Mouse (Mus musculus): ENCODE measurements at regions not wholly inside any gene's neighbourhood (a gene's known extent, or its start where the extent isn't known, plus 50 kb on each side); places are given as distances from the start of the nearest gene placed in this dataset.

- DNase-seq (ENCODE audit: low spot score) (no peak), ATAC-seq (ENCODE audit: extremely low read depth, insufficient number of reproducible peaks, low FRiP score, poor library complexity, severe bottlenecking) (no peak)
- Histone ChIP-seq H3K4me3 (ENCODE audit: low read depth, low read length) (no peak overlapping the region), H3K36me3 (replicated peaks) (no peaks in the 10 kb centered on the region), H3K4me1 (ENCODE audit: insufficient read depth, low read depth, low read length) (no peaks in the 10 kb centered on the region), H3K9me3 (replicated peaks) (no peaks in the 10 kb centered on the region), H3K27me3 (ENCODE audit: insufficient read depth, low read length) (no peaks in the 10 kb centered on the region)
- TF ChIP-seq CTCF (IDR thresholded peaks at IDR 0.05; ENCODE audit: low read depth, low read length) (no peak), TAL1 (conservative IDR thresholded peaks at IDR 0.05; ENCODE audit: low read depth, low read length) (no peak), GATA1 (IDR thresholded peaks at IDR 0.05; ENCODE audit: borderline replicate concordance, low read length) (no peak), POLR2AphosphoS5 (IDR thresholded peaks at IDR 0.05; ENCODE audit: insufficient replicate concordance, low read depth, low read length) (no peak)
Measured at GRCm38 (mm10) chr9:52500487-52500886, 179.1 kb downstream of the AI593442 start.

DNA sequence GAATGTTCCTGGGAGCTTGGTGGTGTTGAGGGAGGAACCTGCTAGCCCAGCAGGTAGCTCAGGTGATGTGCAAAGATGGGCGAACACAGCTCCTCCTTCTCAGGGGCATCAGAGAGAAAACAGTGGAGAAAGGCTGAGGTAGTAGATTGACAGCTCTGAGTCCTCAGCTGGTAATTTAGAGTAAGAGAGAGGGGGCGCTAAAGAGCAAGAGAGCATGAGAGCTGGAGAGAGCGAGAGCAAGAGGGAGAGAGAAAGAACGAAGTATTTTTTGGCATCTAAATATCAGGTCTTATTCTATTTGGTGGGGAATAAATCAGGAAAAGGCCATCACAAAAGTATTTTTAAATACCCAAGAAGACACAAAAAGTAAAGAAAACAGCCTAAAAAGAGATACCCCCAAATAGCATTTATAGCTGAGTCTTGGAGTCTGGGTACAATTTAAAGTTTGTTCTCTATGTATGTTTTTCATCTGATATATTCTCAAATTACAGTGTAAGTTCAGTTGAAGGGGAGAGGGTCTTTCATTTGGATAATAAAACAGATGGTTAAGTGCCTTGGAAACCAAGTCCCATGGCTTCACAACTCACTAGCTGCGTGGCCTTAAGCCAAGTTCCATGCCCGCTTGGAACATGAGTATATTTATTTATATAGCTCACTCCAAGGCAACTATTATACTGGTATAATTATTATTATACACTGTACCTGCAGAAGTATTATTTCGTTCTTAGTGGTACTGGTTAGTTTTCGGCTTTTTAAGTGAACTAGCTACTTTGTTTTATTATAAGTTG lies 183.9 kb downstream of the AI593442 start:
- no peaks in the 10 kb centered on the region for H3K27me3 ChIP-seq (ENCODE audit: insufficient read depth, low read length)
- TF ChIP-seq CTCF (IDR thresholded peaks at IDR 0.05; ENCODE audit: low read depth, low read length) (no peak), TAL1 (conservative IDR thresholded peaks at IDR 0.05; ENCODE audit: low read depth, low read length) (no peak), GATA2 (IDR thresholded peaks at IDR 0.05; ENCODE audit: borderline replicate concordance, low read depth, low read length) (no peak), POLR2AphosphoS5 (IDR thresholded peaks at IDR 0.05; ENCODE audit: insufficient replicate concordance, low read depth, low read length) (no peak), GATA1 (IDR thresholded peaks at IDR 0.05; ENCODE audit: borderline replicate concordance, low read length) (no peak)
- no peaks in the 10 kb centered on the region for H3K9me3 ChIP-seq (replicated peaks)
- no peak overlapping the region for H3K4me3 ChIP-seq (ENCODE audit: low read depth, low read length)
- no peak for DNase-seq (ENCODE audit: low spot score)
- no peaks in the 10 kb centered on the region for H3K4me1 ChIP-seq (ENCODE audit: insufficient read depth, low read depth, low read length)
- ATAC-seq (ENCODE audit: extremely low read depth, insufficient number of reproducible peaks, low FRiP score, poor library complexity, severe bottlenecking): no peak; the same call in 1 of the 2 replicates
- no peaks in the 10 kb centered on the region for H3K36me3 ChIP-seq (replicated peaks)

- TF ChIP-seq GATA1 (IDR thresholded peaks at IDR 0.05; ENCODE audit: borderline replicate concordance, low read length) (no peak), TAL1 (conservative IDR thresholded peaks at IDR 0.05; ENCODE audit: low read depth, low read length) (no peak), GATA2 (IDR thresholded peaks at IDR 0.05; ENCODE audit: borderline replicate concordance, low read depth, low read length) (no peak), POLR2AphosphoS5 (IDR thresholded peaks at IDR 0.05; ENCODE audit: insufficient replicate concordance, low read depth, low read length) (no peak), CTCF (IDR thresholded peaks at IDR 0.05; ENCODE audit: low read depth, low read length) (no peak)
- no peak for ATAC-seq (ENCODE audit: extremely low read depth, insufficient number of reproducible peaks, low FRiP score, poor library complexity, severe bottlenecking)
- Histone ChIP-seq H3K4me1 (ENCODE audit: insufficient read depth, low read depth, low read length) (no peaks in the 10 kb centered on the region), H3K27me3 (ENCODE audit: insufficient read depth, low read length) (no peaks in the 10 kb centered on the region), H3K4me3 (ENCODE audit: low read depth, low read length) (no peak overlapping the region), H3K36me3 (replicated peaks) (no peaks in the 10 kb centered on the region), H3K9me3 (replicated peaks) (no peaks in the 10 kb centered on the region)
- DNase-seq (ENCODE audit: low spot score): no peak
Measured at GRCm38 (mm10) chr9:52492947-52493505, 186.6 kb downstream of the AI593442 start.

DNA sequence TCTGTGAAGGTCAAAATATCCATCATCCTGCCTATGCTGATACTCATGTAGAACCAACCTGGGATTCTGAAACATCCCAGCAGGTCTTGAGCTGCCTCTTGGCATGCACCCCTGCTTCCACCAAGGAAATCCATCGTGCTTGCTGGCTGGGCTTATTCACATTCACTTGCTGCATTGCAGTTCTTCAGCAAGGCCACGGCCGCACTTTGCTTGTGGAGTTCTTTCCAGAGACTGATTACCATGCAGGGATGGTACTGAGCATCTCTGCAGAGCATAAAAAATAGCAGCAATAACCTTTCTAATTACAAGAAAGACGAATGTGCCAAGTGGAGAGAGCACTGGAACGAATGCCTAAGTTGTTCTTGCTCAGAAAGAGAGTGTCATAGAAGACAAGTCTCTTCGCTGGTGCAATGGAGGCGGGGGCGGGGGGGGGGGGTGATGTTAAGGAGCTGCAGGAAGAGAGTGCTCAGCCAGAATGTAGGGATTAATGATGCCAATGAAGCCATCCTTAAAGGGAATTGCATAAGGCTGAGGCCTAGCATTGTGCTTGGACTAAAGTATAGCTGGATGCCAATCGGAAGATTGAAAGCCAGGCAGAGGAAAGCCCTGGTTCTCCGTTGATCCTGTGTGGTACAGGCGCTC lies 205.9 kb downstream of the AI593442 start:
- TF ChIP-seq POLR2AphosphoS5 (IDR thresholded peaks at IDR 0.05; ENCODE audit: insufficient replicate concordance, low read depth, low read length) (no peak), GATA1 (IDR thresholded peaks at IDR 0.05; ENCODE audit: borderline replicate concordance, low read length) (no peak), TAL1 (conservative IDR thresholded peaks at IDR 0.05; ENCODE audit: low read depth, low read length) (no peak), CTCF (IDR thresholded peaks at IDR 0.05; ENCODE audit: low read depth, low read length) (no peak), GATA2 (IDR thresholded peaks at IDR 0.05; ENCODE audit: borderline replicate concordance, low read depth, low read length) (no peak)
- no peaks in the 10 kb centered on the region for H3K4me1 ChIP-seq (ENCODE audit: insufficient read depth, low read depth, low read length)
- H3K27me3 ChIP-seq (ENCODE audit: insufficient read depth, low read length): no peaks in the 10 kb centered on the region
- no peaks in the 10 kb centered on the region for H3K9me3 ChIP-seq (replicated peaks)
- H3K36me3 ChIP-seq (replicated peaks): no peaks in the 10 kb centered on the region
- no peak overlapping the region for H3K4me3 ChIP-seq (ENCODE audit: low read depth, low read length)
- no peak for ATAC-seq (ENCODE audit: extremely low read depth, insufficient number of reproducible peaks, low FRiP score, poor library complexity, severe bottlenecking)
- no peak for DNase-seq (ENCODE audit: low spot score)

DNA sequence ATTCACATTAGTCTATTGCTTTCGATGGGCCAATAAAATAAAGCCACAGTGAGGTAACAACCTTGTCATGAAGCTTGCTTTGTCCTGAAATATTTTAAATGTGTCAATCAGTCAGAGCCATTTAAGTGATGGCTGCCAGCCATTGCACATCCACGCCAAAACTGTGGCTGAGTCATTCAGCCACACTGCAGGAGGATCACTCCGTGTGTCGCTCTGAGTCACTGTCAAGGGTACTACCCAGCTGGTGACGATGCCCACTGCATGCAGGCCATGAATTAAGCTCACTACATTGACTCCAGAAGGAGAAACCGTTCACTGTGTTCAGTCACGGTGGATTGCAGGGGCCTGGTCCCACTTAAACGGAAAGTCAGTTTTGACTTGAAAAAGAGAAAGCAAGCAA lies 206.7 kb downstream of the AI593442 start:
- no peaks in the 10 kb centered on the region for H3K4me1 ChIP-seq (ENCODE audit: insufficient read depth, low read depth, low read length)
- no peaks in the 10 kb centered on the region for H3K9me3 ChIP-seq (replicated peaks)
- H3K4me3 ChIP-seq (ENCODE audit: low read depth, low read length): no peak overlapping the region
- DNase-seq (ENCODE audit: low spot score): no peak
- H3K27me3 ChIP-seq (ENCODE audit: insufficient read depth, low read length): no peaks in the 10 kb centered on the region
- TF ChIP-seq GATA1 (IDR thresholded peaks at IDR 0.05; ENCODE audit: borderline replicate concordance, low read length) (no peak), GATA2 (IDR thresholded peaks at IDR 0.05; ENCODE audit: borderline replicate concordance, low read depth, low read length) (no peak), POLR2AphosphoS5 (IDR thresholded peaks at IDR 0.05; ENCODE audit: insufficient replicate concordance, low read depth, low read length) (no peak), CTCF (IDR thresholded peaks at IDR 0.05; ENCODE audit: low read depth, low read length) (no peak), TAL1 (conservative IDR thresholded peaks at IDR 0.05; ENCODE audit: low read depth, low read length) (no peak)
- no peaks in the 10 kb centered on the region for H3K36me3 ChIP-seq (replicated peaks)
- ATAC-seq (ENCODE audit: extremely low read depth, insufficient number of reproducible peaks, low FRiP score, poor library complexity, severe bottlenecking): no peak

GRCm38 (mm10) chr9:52458518-52458917 lies 221.1 kb downstream of the AI593442 start:
- DNase-seq (ENCODE audit: low spot score) (no peak), ATAC-seq (ENCODE audit: extremely low read depth, insufficient number of reproducible peaks, low FRiP score, poor library complexity, severe bottlenecking) (no peak)
- Histone ChIP-seq H3K27me3 (ENCODE audit: insufficient read depth, low read length) (no peaks in the 10 kb centered on the region), H3K9me3 (replicated peaks) (no peaks in the 10 kb centered on the region), H3K4me3 (ENCODE audit: low read depth, low read length) (no peak overlapping the region), H3K4me1 (ENCODE audit: insufficient read depth, low read depth, low read length) (no peaks in the 10 kb centered on the region), H3K36me3 (replicated peaks) (no peaks in the 10 kb centered on the region)
- no peak for TF ChIP-seq CTCF (IDR thresholded peaks at IDR 0.05; ENCODE audit: low read depth, low read length)

Measured in G1E (cell line).